Mouse (Mus musculus): Measurements from ENCODE around the gene Barhl1.

Barhl1 gene

GRCm38 (mm10) chr2:28859303-28859702 lies 57.2 kb downstream of the Barhl1 start:
- DNase-seq = no peak
